Mouse (Mus musculus) yolk sac, embryonic 10.5 days (tissue): ENCODE measurements around the gene Fsip2.

ENCODE experiments used
- DNase-seq: peaks from one replicate; pipeline ENCODE4 v3.0.0-alpha.2; 2017; ENCODE audit warnings: low spot score

Gene Fsip2

GRCm38 (mm10) chr2:82943472-82943871 lies at the start of gene Fsip2:
Fsip2 (plus strand) TSS chr2:82943634.
- DNase-seq = no peak

GRCm38 (mm10) chr2:82963443-82963842 lies 20.0 kb downstream of the Fsip2 start:
- DNase-seq = no peak

GRCm38 (mm10) chr2:83025853-83026252 lies 82.4 kb downstream of the Fsip2 start:
- DNase-seq = no peak

GRCm38 (mm10) chr2:83052914-83053690 lies 109.7 kb downstream of the Fsip2 start:
- no peak for DNase-seq
